Mouse (Mus musculus) cortical plate, adult 2 months (tissue): ENCODE measurements around the gene Nrp1.

Experiments
- CTCF ChIP-seq: fragments of 200-500 bp; IDR thresholded peaks from 2 replicates; pipeline ENCODE4 v1.5.1; 2011; ENCODE audit warnings: mild to moderate bottlenecking, control low read depth, low read length; ENCODE audit not compliant: insufficient read depth; ENCODE audit errors: extremely low read depth
- POLR2A ChIP-seq: fragments of 200-500 bp; IDR thresholded peaks from 2 replicates; pipeline ENCODE4 v1.6.1; 2011; ENCODE audit warnings: mild to moderate bottlenecking, low read length, control low read depth; ENCODE audit not compliant: insufficient read depth; ENCODE audit errors: extremely low read depth

DNA sequence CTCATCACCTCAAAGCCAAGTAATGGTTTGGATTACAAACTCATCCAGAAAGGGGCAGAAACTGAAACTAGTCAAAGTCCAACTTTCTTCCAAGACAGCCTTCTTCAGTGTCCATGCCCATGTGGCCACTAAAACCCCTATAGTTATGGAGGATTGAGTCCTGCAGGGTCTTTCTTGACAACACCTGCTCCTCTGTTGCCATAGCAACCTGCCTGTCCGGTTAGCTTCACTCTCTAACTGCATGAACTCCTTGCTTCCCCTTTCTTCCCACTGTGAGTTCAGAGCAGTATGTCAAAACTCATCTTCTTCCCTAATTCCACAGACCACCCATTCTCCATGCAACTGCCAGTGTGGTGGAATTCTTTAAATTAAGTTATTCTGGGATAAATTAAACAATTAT, 4.4 kb upstream of the Nrp1 start:
- TF ChIP-seq CTCF (no peak), POLR2A (no peak)
